Mouse (Mus musculus): ENCODE data around the gene B4galnt1.

GRCm38 (mm10) chr10:127137896-127138295 is 27.1 kb upstream of the B4galnt1 start:
- no peak for TF ChIP-seq CTCF (IDR thresholded peaks at IDR 0.05; ENCODE audit: insufficient read depth, low read length)
- no peak for TF ChIP-seq POLR2A (IDR thresholded peaks at IDR 0.05; ENCODE audit: borderline replicate concordance, extremely low read depth, low read depth, low read length)
